Mouse (Mus musculus) ovary, postnatal 36 days (tissue): Measurements from ENCODE around the gene Arih2.

ENCODE experiments used
- DNase-seq: peaks from one replicate; pipeline ENCODE4 v3.0.0; 2022; ENCODE audit warnings: low spot score, mixed read lengths

The Arih2 gene

DNA sequence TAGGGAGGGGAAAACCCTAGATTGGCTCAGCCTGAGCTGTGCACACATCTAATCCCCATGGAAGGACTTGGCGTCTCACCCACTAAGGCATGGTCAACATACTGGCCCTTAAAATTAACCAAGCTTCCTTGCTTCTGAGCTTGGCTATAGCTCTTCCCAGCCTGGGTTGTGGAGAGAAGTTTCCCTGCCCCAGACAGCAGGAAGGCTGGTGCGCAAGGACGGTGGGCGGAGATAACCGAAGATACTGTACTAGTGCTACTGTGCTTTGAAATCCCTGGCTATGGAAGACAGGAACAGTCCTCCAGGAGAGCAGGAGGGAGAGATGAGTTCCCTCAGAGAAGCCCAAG is 69.9 kb downstream of the Arih2 start:
- DNase-seq: no peak

DNA sequence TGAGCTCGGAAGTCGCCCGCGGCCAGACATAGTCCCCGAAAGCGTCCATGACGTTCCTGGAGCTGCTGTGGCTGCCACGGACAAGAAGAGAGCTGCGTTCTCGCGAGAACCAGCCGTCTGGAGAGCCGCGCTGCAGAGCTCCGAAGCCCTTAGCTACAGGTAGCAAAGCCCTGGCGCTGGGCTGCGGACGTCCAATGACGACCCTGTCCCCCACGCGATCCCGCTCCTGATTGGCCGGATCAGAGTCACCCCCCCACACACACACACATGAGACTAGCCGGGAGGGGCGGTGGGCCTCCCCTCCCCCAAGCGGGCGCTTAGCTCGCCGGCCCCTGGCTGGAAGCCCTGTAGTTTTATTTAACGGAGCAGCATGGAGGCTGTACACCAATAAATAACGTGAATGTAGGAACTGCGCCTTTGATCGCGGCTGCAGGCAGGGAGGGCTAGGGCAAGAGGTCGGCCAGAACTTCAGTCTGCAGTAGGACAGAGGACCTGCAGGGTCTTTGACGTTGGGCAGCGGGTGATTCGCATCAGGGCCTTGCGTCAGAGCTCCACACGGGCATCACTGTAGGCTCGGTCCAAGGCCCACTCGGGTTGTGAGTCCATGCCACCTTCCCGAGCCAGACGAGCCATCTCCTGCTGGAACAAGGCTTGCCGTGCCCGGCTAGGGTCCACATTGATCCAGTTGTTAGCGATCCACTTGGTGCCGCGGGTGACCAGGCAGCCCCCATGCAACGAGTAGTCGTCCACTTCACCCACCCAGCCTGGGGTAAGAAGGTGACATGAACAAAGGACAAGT is 70.4 kb downstream of the Arih2 start, which contains the start of gene Wdr6:
TSS of gene Wdr6 (minus strand) at position 195 of the 799 bp plus-strand sequence.
- DNase-seq: peak; percentile 92

DNA sequence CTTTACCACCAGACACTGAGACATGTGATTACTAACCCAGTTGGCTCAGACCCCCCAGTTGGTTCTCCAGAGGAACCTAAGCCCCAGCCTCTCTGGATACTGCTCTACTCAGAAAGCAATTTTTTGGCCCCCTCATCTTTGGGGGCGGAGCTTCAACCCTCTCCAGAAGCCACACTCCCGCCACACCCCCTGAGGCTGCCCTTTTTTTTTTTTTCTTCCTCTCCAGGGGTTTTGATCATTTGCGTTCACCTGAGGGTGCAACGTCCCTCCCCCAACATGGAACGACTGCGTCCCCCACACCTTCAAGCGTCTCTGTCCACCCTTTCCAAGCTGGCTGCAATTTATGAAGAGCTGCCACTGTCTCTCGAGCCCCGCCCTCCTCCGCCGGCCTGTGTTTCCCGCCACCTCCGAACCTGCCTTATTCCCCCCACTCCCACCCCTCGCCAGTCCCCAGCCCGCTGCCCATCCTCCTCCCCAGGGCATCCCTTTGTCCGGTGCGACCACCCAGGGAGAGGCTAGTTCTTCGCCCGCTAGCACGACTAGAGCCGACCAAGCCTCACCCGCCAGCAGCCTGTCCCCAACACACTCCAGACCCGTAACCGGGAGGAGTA is 71.1 kb downstream of the Arih2 start:
- no peak for DNase-seq

DNA sequence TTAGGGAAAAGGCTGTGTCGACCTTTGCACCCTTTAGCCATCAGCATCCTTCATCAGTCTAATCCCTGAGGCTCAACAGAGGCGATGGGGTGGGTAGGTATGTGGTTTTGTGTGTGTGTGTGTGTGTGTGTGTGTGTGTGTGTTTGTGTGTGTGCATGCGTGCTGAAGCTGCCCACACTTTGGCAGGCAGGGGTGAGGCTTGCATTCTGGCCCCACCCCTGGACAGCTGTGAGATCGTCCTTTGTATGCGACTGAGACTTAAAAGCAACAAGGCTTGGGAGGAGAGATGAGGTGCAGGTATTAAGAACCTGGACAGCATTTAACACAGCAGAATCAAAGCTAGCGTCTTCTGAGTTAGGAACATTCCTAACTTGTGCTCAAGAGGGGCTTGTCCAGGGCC is 72.2 kb downstream of the Arih2 start:
- no peak for DNase-seq

DNA sequence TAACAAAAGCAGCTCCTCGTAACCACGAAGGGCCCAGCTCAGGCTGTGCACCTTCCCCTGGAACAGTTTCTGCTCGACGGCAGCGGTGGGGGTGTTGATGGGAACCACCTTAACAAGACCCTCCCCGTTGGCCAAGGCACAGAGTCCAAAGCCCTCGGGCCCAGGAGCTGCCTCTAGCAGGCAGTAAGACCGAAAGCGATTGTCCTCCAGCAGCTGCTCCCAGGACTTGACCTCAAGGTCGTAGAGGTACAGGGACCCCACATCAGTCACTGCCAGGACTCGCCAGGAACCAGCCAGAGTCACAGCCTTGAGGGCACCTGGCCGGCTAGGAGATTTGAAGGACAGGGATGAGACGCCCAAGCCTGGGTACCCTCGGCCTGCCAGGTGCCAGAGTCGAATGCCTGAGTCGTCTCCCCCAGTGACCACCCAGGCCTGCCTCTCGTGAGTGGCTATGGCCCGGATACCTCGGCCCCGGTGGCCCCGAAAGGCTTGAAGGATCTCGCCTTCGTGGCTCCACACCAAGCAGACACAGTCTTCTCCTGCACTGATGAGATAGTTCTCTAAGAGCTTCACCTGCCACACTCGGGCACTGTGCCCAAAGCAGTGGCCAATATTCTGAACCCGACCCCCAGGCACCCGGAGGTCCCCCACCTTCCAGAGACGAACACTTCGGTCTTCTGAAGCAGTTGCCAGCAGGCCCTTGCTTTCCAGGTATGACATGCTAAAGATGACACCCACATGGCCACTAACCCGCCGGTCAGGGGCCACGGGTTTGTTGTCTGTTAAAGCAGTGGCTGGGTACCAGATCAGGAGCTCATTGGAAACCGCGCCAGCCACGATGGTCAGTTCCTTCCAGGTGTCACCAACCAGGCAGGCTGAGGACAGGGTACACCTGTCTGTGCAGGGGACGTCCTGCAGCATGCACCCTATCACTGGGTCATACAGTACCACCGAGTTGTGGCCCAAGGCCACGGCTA is 73.6 kb downstream of the Arih2 start:
- no peak for DNase-seq

DNA sequence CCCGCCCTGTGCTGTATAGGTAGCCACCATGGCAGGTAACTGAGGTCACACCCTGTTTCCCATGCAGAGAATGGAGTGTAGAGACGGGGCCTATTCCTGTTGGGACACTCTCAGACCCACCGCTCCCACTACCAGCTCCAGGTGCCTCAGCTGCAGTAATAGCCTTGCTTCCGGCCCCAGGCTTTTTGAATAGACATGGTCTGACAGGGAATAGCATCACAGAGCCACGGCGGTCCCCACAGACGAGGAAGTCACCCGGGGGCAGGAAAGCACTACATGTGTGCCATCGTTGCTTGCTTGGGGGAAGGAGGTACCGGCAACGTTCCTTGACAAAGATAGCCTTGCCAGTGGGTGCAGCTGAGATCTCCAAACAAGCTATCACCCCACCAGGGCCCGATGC is 74.3 kb downstream of the Arih2 start:
- no peak for DNase-seq

DNA sequence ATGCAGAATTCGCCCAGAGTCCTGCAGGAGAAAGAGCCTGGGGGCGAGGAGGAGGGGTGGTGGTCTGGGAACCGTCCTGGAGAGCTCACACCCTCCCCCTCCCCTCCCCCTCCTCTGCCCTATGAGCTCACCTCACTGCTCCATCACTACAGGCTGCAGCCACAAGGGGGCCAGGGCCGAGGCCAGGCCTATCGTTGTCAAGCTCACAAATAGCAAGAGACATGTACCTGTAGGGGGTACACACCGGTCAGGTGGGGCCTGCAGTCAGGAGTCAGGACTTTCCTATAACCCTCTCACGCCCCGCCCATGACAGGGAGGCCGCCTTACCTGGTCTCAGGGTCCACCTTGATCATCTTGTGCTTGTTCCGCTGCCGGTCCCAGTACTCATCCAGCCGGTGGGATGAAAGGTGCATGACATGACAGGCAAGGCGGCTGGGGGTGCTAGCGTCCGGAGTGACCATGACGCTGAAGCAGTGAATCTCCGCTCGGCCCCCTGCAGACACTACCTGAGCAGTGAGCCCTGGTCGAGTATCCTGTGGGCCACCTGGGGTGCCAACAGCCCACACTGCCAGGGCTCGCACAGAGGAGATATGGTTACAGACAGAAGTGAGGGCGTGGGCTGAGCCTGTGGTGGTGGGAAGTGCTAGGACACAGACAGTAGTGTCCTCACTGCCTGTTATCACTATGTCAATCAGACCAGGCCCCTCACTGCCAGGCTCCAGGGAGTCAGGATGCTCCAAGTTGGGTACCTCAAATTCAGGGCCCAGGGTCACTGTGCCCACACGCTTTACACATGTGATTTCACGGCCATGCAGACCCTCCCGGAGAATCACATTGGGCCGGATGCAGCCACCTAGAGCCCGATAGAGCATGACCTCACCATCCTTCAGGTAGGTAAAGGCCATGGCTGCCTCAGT is 75.2 kb downstream of the Arih2 start:
- peak; percentile 61 for DNase-seq

DNA sequence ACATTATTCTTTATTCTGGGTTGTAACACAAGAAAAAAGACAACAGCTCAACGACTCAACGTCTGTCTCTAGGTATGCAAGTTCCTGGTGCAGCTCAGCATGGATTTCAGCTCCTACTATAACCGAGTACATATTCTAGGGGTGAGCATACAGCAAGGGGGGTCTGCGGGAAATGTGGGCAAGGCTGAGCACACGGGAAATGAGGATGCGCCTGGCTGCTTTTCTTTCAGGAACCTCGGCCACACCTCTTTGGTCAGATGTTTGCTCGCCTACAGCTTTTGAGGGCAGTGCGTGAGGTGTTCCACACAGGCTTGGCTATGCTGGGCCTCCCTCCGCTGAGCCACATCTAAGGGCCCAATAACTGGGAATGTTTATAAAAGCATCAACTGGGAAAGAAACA is 76.9 kb downstream of the Arih2 start:
- no peak for DNase-seq

DNA sequence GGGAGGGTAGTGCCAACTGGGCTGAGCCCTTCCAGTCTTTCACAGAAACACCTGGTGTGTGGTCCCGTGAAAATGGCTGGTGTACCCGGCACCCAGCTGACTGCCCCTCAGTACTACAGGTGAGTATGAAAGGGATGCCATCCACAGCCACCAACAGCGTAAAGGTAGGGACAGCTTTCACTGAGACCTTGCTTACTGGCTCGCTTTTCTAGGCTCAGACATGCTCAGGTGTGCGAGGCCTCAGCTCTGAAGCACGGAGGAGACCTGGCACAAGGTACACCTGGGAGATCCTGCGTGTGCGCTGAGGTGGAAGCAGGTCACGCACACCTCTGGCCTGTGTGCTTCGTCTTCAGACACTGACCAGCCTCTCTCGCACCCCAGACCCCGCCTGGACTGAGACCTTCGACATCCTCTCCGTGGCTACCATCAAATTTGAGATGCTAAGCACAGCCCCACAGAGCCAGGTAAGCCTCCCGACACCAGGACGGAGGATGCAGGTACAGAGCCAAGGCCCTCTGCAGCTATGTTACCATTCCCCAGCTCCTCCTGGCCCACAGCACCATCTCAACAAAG is 77.7 kb downstream of the Arih2 start:
- no peak for DNase-seq

DNA sequence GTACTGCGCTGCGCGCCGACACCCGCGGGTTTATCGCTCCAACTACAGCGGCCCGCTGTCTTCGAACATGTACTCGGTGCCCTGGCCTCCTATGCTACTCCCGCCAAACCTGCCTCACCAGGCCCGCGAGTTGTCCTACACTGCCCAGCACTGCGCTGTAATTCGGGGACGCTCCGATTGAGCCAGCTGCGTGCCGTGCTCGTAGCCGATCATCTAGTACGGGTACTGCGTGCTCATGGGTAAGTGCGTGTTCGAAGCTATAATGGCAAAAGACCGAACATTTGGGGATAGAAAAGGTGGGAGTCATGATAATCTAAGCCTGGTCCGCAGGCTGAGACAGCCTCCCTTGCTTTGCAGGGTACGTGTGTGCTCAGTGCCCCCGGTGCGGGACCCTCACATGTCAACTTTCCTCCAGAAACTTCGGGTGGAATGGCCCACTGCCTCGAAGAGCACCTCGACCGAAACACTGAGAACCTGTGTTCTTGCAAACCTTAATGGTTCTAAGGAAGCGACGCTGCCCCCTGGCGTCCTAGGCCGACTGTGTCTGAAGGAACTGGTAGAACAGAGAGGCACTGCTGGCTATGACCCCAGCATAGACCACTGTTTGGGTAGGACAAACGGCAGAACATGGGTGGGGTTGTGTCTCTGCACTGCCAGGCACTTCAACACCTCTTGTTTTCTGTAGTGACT is 78.8 kb downstream of the Arih2 start:
- peak; percentile 80 for DNase-seq

DNA sequence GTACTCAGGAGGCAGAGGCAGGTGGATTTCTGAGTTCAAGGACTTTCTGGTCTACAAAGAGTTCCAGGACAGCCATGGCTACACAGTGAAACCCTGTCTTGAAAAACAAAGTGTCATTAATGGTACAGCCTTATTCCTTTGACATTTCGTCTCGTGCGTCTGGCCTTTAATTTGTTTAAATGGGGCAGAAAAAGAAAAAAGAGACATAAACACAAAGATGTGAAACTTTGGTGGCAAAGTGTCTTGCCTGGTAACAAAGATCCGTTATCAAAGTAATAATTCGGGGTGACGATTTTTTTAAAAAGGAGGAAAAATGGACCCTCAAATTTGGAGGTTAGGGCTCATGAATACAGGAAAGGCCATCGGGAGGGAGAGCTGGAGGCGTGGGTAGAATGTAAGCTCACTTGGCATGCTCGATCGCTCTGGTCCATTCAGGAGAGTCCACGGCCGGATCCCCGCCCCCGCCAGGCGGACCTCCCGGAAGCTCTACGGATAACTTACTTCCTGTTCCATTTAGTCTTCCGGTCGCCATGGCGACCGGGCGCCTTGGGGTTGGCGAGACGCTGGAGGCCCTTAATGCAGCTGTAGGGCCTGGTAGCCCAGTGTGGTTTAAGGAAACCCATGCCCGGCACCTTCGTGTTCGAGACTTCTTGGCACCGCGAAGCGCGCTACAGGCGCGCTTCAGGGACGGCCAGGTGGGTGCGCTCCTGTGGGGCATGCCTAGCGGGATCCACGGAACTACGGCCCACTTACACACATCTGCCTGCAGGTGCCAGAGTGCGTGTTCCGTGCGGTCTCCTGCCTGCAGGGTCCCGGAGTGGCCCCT is 79.6 kb downstream of the Arih2 start, which contains the start of gene Dalrd3:
TSS of gene Dalrd3 (plus strand) at position 506 of the 826 bp plus-strand sequence.
- DNase-seq: peak; percentile 89

DNA sequence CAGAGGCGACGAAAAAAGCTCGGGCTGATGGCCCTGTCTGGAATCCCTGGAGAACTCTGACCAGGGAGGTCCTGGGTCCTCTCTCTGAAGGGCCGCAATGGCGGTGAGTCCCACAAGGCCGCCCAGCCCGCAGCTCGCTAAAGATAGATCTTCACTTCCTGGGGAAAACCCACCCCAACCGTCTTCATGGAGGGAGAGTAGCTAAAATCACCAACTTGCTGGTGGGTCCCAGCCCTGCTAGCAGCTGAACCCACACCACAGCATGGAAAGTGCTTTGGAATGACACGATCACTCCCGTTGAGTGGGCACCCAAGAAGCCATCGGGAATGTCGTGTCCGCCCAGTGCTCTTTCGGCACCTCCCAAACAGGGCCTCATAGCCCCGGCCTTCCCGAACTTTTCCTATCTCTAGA is 80.7 kb downstream of the Arih2 start:
- no peak for DNase-seq

DNA sequence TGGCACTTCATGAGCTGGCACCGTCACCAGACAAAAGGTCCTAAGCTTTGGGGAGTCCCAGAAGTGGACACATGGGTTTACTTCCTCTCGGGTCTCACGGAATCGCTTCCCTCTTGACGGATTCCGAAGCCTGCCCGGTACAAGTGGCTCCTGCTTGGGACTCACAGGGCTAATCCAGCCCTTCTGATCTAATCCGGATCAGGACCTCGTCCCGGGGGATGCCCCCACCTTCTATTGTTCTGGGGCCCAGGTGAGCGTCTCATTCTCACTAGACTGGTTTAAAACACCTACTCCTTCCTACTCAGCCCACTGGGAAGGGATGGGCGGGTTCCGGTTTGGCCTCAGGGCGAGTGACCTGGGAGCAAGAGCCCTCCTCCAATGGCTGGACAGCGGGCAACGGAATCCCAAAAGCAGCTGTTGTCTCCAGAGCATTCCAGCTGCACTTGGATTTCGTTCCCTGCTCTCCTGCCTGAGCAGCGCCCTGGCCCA is 81.2 kb downstream of the Arih2 start:
- DNase-seq: no peak

DNA sequence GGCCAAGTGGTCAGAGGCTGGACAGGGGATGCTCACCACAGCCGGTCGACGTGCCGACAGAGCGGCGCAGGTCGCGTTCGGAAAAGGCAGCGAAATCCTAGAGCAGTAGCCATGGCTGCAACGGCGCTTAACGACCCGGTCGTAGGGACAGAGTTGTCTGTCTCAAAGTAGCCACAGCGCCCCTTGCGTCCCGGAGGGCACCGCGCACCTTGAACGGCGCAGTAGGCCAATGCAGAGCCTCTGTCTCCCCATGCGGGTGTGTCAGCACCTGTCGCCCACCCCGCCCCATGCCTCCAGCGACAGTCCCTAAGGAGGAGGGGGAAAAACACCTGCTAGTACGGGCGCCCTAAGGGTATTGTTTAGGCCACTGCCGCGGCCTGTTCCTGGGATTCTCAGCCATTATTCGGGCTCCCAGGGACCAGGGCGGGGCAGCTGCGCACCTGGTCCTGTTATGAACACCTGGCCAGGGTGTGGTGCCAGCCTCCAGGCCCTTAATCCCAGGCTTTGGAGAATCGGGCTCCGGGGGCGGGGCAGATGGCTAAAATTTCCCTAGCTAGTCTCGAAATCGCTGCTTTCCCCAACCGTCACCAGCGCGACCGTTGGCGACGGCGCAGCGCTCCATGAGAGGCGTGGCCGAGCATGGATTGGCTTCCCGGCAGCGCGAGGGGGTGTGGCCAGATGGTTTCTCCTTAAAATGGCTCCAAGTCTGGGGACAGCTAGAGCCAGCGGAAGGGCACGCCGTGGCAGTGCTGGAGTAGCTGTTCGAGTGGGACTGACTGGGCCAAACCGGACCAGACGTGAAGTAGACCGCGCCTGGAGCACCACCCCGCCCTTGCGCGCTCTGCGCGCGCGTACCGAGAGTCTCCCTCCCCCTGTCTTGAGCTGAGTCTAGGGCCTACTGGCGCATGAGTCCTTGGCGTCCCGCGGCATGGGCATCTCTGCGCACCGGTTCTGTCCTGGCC is 82.1 kb downstream of the Arih2 start, which contains the start of gene Ndufaf3:
TSS of gene Ndufaf3 (minus strand) at position 620 of the 962 bp plus-strand sequence.
- DNase-seq: peak; percentile 95

DNA sequence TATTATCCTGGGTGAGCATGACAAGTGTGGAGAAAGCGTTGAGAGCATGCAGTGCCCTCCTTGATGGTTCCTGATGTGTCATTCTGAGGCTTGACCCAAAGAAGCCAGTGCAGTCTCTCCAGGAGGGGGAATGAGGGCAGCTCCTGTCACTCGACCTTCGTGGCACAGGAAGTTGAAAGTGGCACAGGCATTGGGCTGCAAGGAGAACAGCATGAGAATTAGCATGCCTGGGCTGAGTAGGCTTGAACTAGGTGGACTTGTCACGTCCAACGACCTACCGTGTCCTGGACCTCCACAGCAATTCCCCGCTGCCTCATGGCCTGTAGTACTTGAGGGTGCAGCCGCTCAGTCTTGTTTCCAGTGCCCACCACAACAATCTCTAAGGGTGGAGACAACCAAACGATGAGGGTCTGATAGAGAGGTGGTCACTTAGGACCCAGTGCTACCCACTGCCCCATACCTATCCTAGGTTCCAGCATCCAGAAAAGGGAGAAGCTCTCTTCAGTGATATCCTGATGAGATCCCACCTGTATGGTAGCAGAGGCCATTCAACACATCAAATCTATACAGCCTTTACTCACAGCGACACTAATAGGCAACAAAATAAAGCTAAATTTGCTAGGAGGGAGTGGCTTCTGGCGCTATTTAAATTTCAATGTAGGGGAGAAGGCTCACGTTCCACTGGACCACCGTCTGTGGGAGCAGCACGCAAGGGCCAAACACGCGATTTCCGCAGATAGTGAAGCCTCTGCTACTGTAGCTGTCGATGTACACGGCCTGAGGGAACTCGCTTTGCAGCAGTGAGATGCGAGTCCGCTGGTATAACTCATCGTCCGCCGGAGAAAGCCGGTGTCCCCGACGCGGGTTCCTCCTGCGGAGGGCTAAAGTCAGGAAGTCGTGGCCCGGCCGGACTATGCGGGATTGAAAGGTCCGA is 83.0 kb downstream of the Arih2 start:
- no peak for DNase-seq

DNA sequence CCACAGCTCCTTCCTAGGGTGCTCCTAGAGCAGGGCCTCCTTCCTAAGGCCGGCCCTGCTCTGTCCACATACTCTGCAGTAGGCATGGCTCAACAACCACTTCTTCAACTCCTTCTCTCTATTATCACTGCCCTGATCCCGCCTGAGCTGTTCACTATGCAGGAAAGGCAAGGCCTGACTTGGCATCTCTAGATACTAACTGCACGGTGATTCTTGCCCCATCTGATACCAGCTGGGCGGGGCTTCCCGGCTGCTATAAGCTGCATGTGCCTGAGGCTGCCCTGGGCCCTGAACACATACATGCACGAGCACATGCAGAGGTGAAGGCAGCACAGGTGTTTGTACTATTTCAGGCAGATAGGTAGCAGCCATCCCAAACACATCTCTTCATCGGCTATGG is 85.1 kb downstream of the Arih2 start:
- no peak for DNase-seq

DNA sequence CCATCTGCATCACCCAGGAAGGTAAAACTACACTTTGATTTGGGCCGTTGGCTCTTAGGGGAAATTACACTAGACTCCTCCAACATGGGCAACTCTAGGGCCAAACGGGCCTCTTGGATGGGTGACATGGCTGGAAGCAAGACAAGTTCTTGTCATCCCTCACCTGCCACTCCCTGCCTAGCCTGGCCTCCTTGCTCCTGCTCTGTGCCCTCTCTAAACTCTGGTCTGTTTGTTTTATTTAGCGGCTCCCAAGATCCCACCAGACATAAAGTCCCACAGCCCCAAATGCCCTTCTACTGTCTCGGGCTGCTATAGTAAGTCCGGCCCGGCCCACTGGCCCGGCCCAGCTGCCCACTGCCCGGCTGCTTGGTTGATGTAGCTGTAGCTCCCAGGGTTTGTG is 85.5 kb downstream of the Arih2 start:
- no peak for DNase-seq
